Mouse (Mus musculus): Measurements from ENCODE around the gene Gm11096. TPM values are rescaled to one million over a fixed set of nuclear protein-coding genes. Genes with fewer than 3 reads are reported as not detected.

Gene Gm11096
- polyA plus RNA-seq (2011; ENCODE audit: insufficient read length, low read depth, missing spikeins): not detected in 2 replicates

GRCm38 (mm10) chr17:81441463-81441862 lies at the start of gene Gm11096:
Gm11096 (plus strand) TSS chr17:81441763.
- Histone ChIP-seq H3K27ac (ENCODE audit: insufficient read depth, low read length) (no peak within 1 kb of the TSS), H3K4me1 (ENCODE audit: control insufficient read depth, insufficient read depth, low read length) (no peaks in the 10 kb centered on the region), H3K4me3 (ENCODE audit: insufficient read depth, low read length) (no peak within 1 kb of the TSS)
- no peak for TF ChIP-seq POLR2A (IDR thresholded peaks at IDR 0.05; ENCODE audit: low read depth, low read length)
- no peak for TF ChIP-seq CTCF (IDR thresholded peaks at IDR 0.05; ENCODE audit: borderline replicate concordance, insufficient read depth, low read length)

- H3K4me1 ChIP-seq (ENCODE audit: control insufficient read depth, insufficient read depth, low read length): no peaks in the 10 kb centered on the region
- no peak overlapping the region for H3K4me3 ChIP-seq (ENCODE audit: insufficient read depth, low read length)
- TF ChIP-seq CTCF (IDR thresholded peaks at IDR 0.05; ENCODE audit: borderline replicate concordance, insufficient read depth, low read length): no peak
- no peak for TF ChIP-seq POLR2A (IDR thresholded peaks at IDR 0.05; ENCODE audit: low read depth, low read length)
- no peak overlapping the region for H3K27ac ChIP-seq (ENCODE audit: insufficient read depth, low read length)
Measured at GRCm38 (mm10) chr17:81393040-81393439, 48.5 kb upstream of the Gm11096 start.

- Histone ChIP-seq H3K27ac (ENCODE audit: insufficient read depth, low read length) (no peak overlapping the region), H3K4me1 (ENCODE audit: control insufficient read depth, insufficient read depth, low read length) (no peaks in the 10 kb centered on the region)
- TF ChIP-seq CTCF (IDR thresholded peaks at IDR 0.05; ENCODE audit: borderline replicate concordance, insufficient read depth, low read length) (no peak), POLR2A (IDR thresholded peaks at IDR 0.05; ENCODE audit: low read depth, low read length) (no peak)
Measured at GRCm38 (mm10) chr17:81394124-81394523, 47.4 kb upstream of the Gm11096 start.

GRCm38 (mm10) chr17:81397434-81397833 lies 44.1 kb upstream of the Gm11096 start:
- no peak overlapping the region for H3K27ac ChIP-seq (ENCODE audit: insufficient read depth, low read length)
- TF ChIP-seq POLR2A (IDR thresholded peaks at IDR 0.05; ENCODE audit: low read depth, low read length): no peak
- no peak for TF ChIP-seq CTCF (IDR thresholded peaks at IDR 0.05; ENCODE audit: borderline replicate concordance, insufficient read depth, low read length)
- H3K4me1 ChIP-seq (ENCODE audit: control insufficient read depth, insufficient read depth, low read length): no peaks in the 10 kb centered on the region
- H3K4me3 ChIP-seq (ENCODE audit: insufficient read depth, low read length): no peak overlapping the region

More at GRCm38 (mm10) chr17:81394124-81394523, 47.4 kb upstream of the Gm11096 start:
- H3K4me3 ChIP-seq (ENCODE audit: insufficient read depth, low read length): no peak overlapping the region

GRCm38 (mm10) chr17:81400377-81400776 lies 41.2 kb upstream of the Gm11096 start:
- no peak overlapping the region for H3K4me3 ChIP-seq (ENCODE audit: insufficient read depth, low read length)
- no peaks in the 10 kb centered on the region for H3K4me1 ChIP-seq (ENCODE audit: control insufficient read depth, insufficient read depth, low read length)
- TF ChIP-seq CTCF (IDR thresholded peaks at IDR 0.05; ENCODE audit: borderline replicate concordance, insufficient read depth, low read length) (no peak), POLR2A (IDR thresholded peaks at IDR 0.05; ENCODE audit: low read depth, low read length) (no peak)
- no peak overlapping the region for H3K27ac ChIP-seq (ENCODE audit: insufficient read depth, low read length)

GRCm38 (mm10) chr17:81402636-81403035 lies 38.9 kb upstream of the Gm11096 start:
- TF ChIP-seq POLR2A (IDR thresholded peaks at IDR 0.05; ENCODE audit: low read depth, low read length) (no peak), CTCF (IDR thresholded peaks at IDR 0.05; ENCODE audit: borderline replicate concordance, insufficient read depth, low read length) (no peak)
- Histone ChIP-seq H3K27ac (ENCODE audit: insufficient read depth, low read length) (no peak overlapping the region), H3K4me1 (ENCODE audit: control insufficient read depth, insufficient read depth, low read length) (no peaks in the 10 kb centered on the region), H3K4me3 (ENCODE audit: insufficient read depth, low read length) (no peak overlapping the region)

DNA sequence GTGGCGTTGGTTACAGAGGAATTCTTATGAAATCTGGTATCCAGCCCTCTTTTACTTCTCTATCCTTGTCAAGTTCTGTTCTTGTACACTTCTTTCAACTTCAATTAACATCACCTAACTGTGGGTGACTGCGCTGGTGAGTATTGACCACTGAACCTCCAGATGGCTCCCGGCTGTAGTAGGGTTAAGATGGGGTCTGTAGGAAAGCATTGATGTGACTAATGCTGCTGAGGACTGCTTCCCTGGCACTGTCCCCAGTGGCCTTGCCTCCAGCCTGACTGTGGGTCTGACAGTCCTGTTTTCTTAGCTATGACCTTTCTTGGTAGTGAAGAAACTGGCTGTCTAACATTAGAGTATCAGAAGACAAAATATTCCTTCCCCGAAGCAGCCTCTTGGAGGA lies 38.4 kb upstream of the Gm11096 start:
- H3K4me1 ChIP-seq (ENCODE audit: control insufficient read depth, insufficient read depth, low read length): no peaks in the 10 kb centered on the region
- no peak overlapping the region for H3K4me3 ChIP-seq (ENCODE audit: insufficient read depth, low read length)
- H3K27ac ChIP-seq (ENCODE audit: insufficient read depth, low read length): no peak overlapping the region
- TF ChIP-seq POLR2A (IDR thresholded peaks at IDR 0.05; ENCODE audit: low read depth, low read length) (no peak), CTCF (IDR thresholded peaks at IDR 0.05; ENCODE audit: borderline replicate concordance, insufficient read depth, low read length) (no peak)

DNA sequence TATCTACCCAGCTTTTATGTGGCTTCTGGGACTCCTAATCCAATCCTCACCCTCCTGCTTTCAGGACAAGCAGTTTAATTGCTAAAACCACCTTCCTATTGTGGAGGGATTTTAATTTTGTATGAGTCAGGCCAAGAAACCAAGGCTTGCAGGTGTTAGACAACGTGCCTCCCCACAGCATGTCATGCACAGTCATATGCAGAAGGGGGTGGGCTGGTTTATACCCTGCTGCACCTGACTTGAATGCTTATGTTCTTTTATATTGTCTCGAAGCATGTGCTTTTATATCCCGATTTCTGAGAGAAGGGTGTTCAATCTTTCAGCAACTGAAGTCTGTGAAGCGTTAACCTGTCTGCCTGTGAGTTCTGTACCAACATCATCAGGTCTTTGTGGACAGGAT lies 37.3 kb upstream of the Gm11096 start:
- no peaks in the 10 kb centered on the region for H3K4me1 ChIP-seq (ENCODE audit: control insufficient read depth, insufficient read depth, low read length)
- H3K4me3 ChIP-seq (ENCODE audit: insufficient read depth, low read length): no peak overlapping the region
- TF ChIP-seq CTCF (IDR thresholded peaks at IDR 0.05; ENCODE audit: borderline replicate concordance, insufficient read depth, low read length): no peak
- no peak for TF ChIP-seq POLR2A (IDR thresholded peaks at IDR 0.05; ENCODE audit: low read depth, low read length)
- no peak overlapping the region for H3K27ac ChIP-seq (ENCODE audit: insufficient read depth, low read length)

- H3K27ac ChIP-seq (ENCODE audit: insufficient read depth, low read length): no peak overlapping the region
- no peak overlapping the region for H3K4me3 ChIP-seq (ENCODE audit: insufficient read depth, low read length)
- TF ChIP-seq CTCF (IDR thresholded peaks at IDR 0.05; ENCODE audit: borderline replicate concordance, insufficient read depth, low read length): no peak
- H3K4me1 ChIP-seq (ENCODE audit: control insufficient read depth, insufficient read depth, low read length): no peaks in the 10 kb centered on the region
Measured at GRCm38 (mm10) chr17:81412736-81413135, 28.8 kb upstream of the Gm11096 start.

GRCm38 (mm10) chr17:81416361-81417114 lies 25.0 kb upstream of the Gm11096 start:
- H3K4me3 ChIP-seq (ENCODE audit: insufficient read depth, low read length): no peak overlapping the region
- no peaks in the 10 kb centered on the region for H3K4me1 ChIP-seq (ENCODE audit: control insufficient read depth, insufficient read depth, low read length)
- TF ChIP-seq POLR2A (IDR thresholded peaks at IDR 0.05; ENCODE audit: low read depth, low read length) (no peak), CTCF (IDR thresholded peaks at IDR 0.05; ENCODE audit: borderline replicate concordance, insufficient read depth, low read length) (no peak)
- no peak overlapping the region for H3K27ac ChIP-seq (ENCODE audit: insufficient read depth, low read length)
